Mouse (Mus musculus): ENCODE results near the gene Gtpbp4. TPM values are rescaled to one million over a fixed set of nuclear protein-coding genes. Genes with fewer than 3 reads are reported as not detected.

The Gtpbp4 gene
- polyA plus RNA-seq (2012; rRNA removed) = 9.9 and 11.1 TPM in 2 replicates

DNA sequence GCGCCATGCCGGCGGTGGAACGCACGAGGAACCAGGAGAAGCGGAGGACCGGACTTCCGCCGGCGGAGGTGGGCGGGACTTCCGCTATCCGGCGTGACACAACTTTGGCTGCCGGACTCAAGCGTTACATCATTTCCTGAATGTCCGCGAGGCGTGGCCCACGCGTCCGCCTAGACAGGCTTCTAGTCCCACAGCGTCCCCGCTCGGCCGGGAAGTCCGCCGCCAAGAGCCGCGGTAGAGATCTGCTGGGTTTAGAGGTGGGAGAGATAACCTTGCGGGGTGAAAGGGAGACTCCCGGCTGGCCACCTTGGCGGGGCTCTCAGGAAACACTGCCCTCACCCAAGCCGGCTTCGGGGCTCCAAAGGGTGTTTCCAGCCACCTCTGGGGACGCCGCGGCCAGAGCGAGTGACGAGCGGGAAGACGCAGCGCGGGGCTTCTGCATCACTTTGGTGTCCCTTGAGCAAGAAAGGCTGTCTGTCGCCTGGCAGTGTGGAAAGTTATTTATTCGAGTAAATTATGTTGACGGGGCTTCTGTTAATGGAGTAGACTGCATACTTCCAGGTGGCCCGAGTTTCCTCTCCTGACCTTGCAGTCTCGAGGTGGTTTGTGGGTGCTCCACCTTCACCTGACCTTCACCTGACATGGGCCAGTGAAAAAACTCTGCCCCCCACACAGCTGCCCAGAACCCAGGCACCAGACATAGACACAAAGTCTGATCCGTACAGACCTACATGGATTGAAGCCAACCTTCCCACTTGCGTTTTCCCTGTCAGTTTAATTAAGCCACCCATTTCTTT lies at the start of gene Gtpbp4:
Gene Gtpbp4 (minus strand): TSS at position 94 of the 797 bp plus-strand sequence.
- Histone ChIP-seq H3K4me1 (ENCODE audit: control insufficient read depth, insufficient read depth, low read length) (peaks cover 2% of the 10 kb centered on the region), H3K36me3 (ENCODE audit: control insufficient read depth, insufficient read depth, low read length) (no peaks in the 10 kb centered on the region), H3K4me3 (ENCODE audit: control insufficient read depth, low read depth, low read length) (peak within 1 kb of the TSS; percentile 98), H3K27ac (ENCODE audit: control insufficient read depth, insufficient read depth, low read depth, low read length) (peak within 1 kb of the TSS; percentile 82), H3K27me3 (ENCODE audit: control insufficient read depth, insufficient read depth, low read length) (no peaks in the 10 kb centered on the region)
- TF ChIP-seq CTCF (IDR thresholded peaks at IDR 0.05; ENCODE audit: control insufficient read depth, insufficient read depth, insufficient replicate concordance, low read depth, low read length) (peak; percentile 45; the same call in 1 of the 2 replicates), POLR2A (IDR thresholded peaks at IDR 0.05; ENCODE audit: control insufficient read depth, low read depth, low read length) (peak; percentile 87)

DNA sequence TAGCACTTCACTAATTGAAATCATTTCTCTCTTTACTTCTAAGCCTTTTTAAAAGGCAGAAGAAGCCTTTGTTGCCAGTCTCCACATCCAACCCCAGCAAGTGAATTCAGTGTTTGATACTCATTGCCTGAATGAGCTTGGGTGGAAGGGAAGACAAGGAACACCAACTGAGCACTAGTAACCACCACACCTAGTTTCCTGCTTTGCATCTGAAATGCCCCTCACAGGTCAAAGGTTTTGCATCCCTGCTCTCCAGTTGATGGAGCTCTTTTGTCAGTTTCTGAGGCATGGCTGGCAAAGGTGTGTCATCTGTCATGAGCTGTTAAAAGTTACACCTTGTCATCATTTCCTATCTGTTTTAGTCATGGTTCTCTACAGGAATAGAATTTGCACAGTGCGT lies 48.8 kb upstream of the Gtpbp4 start:
- H3K27ac ChIP-seq (ENCODE audit: control insufficient read depth, insufficient read depth, low read depth, low read length) = no peak overlapping the region
- H3K4me3 ChIP-seq (ENCODE audit: control insufficient read depth, low read depth, low read length) = no peak overlapping the region
- H3K27me3 ChIP-seq (ENCODE audit: control insufficient read depth, insufficient read depth, low read length) = no peaks in the 10 kb centered on the region
- H3K36me3 ChIP-seq (ENCODE audit: control insufficient read depth, insufficient read depth, low read length) = no peaks in the 10 kb centered on the region
- no peak for TF ChIP-seq CTCF (IDR thresholded peaks at IDR 0.05; ENCODE audit: control insufficient read depth, insufficient read depth, insufficient replicate concordance, low read depth, low read length)
- no peak for TF ChIP-seq POLR2A (IDR thresholded peaks at IDR 0.05; ENCODE audit: control insufficient read depth, low read depth, low read length)
- no peaks in the 10 kb centered on the region for H3K4me1 ChIP-seq (ENCODE audit: control insufficient read depth, insufficient read depth, low read length)

GRCm38 (mm10) chr13:9043289-9044049 lies 47.6 kb upstream of the Gtpbp4 start:
- Histone ChIP-seq H3K4me3 (ENCODE audit: control insufficient read depth, low read depth, low read length) (no peak overlapping the region), H3K4me1 (ENCODE audit: control insufficient read depth, insufficient read depth, low read length) (no peaks in the 10 kb centered on the region), H3K27ac (ENCODE audit: control insufficient read depth, insufficient read depth, low read depth, low read length) (no peak overlapping the region), H3K27me3 (ENCODE audit: control insufficient read depth, insufficient read depth, low read length) (no peaks in the 10 kb centered on the region), H3K36me3 (ENCODE audit: control insufficient read depth, insufficient read depth, low read length) (no peaks in the 10 kb centered on the region)
- TF ChIP-seq CTCF (IDR thresholded peaks at IDR 0.05; ENCODE audit: control insufficient read depth, insufficient read depth, insufficient replicate concordance, low read depth, low read length) (no peak), POLR2A (IDR thresholded peaks at IDR 0.05; ENCODE audit: control insufficient read depth, low read depth, low read length) (no peak)

- H3K36me3 ChIP-seq (ENCODE audit: control insufficient read depth, insufficient read depth, low read length) = no peaks in the 10 kb centered on the region
- no peak overlapping the region for H3K4me3 ChIP-seq (ENCODE audit: control insufficient read depth, low read depth, low read length)
- H3K27ac ChIP-seq (ENCODE audit: control insufficient read depth, insufficient read depth, low read depth, low read length) = no peak overlapping the region
- no peaks in the 10 kb centered on the region for H3K27me3 ChIP-seq (ENCODE audit: control insufficient read depth, insufficient read depth, low read length)
- no peaks in the 10 kb centered on the region for H3K4me1 ChIP-seq (ENCODE audit: control insufficient read depth, insufficient read depth, low read length)
- TF ChIP-seq CTCF (IDR thresholded peaks at IDR 0.05; ENCODE audit: control insufficient read depth, insufficient read depth, insufficient replicate concordance, low read depth, low read length) (no peak), POLR2A (IDR thresholded peaks at IDR 0.05; ENCODE audit: control insufficient read depth, low read depth, low read length) (no peak)
These were observed 44.7 kb upstream of the Gtpbp4 start for GRCm38 (mm10) chr13:9040626-9041025.

- Histone ChIP-seq H3K27me3 (ENCODE audit: control insufficient read depth, insufficient read depth, low read length) (no peaks in the 10 kb centered on the region), H3K36me3 (ENCODE audit: control insufficient read depth, insufficient read depth, low read length) (no peaks in the 10 kb centered on the region), H3K4me1 (ENCODE audit: control insufficient read depth, insufficient read depth, low read length) (no peaks in the 10 kb centered on the region), H3K4me3 (ENCODE audit: control insufficient read depth, low read depth, low read length) (no peak overlapping the region), H3K27ac (ENCODE audit: control insufficient read depth, insufficient read depth, low read depth, low read length) (no peak overlapping the region)
- no peak for TF ChIP-seq POLR2A (IDR thresholded peaks at IDR 0.05; ENCODE audit: control insufficient read depth, low read depth, low read length)
- no peak for TF ChIP-seq CTCF (IDR thresholded peaks at IDR 0.05; ENCODE audit: control insufficient read depth, insufficient read depth, insufficient replicate concordance, low read depth, low read length)
These were observed 36.2 kb upstream of the Gtpbp4 start for GRCm38 (mm10) chr13:9031996-9032661.

DNA sequence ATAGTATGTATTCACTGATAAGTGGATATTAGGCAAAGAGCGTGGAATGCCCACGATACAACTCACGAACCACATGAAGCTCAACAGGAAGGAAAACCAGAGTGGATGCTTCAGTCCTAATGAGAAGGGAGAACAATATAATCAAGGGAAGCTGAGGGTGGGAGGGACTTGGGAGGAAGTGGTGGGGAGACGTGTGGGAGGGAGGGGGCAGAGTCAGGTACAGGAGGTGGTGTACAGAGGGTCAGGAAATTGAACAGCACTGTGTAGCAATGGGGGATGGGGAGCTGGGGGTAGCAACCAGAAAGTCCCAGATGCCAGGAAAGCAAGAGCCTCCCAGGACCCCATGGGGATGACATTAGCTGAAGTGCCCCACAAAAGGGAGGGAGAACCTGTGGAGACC lies 34.5 kb upstream of the Gtpbp4 start:
- Histone ChIP-seq H3K36me3 (ENCODE audit: control insufficient read depth, insufficient read depth, low read length) (no peaks in the 10 kb centered on the region), H3K27me3 (ENCODE audit: control insufficient read depth, insufficient read depth, low read length) (no peaks in the 10 kb centered on the region), H3K4me1 (ENCODE audit: control insufficient read depth, insufficient read depth, low read length) (no peaks in the 10 kb centered on the region), H3K27ac (ENCODE audit: control insufficient read depth, insufficient read depth, low read depth, low read length) (no peak overlapping the region), H3K4me3 (ENCODE audit: control insufficient read depth, low read depth, low read length) (no peak overlapping the region)
- TF ChIP-seq CTCF (IDR thresholded peaks at IDR 0.05; ENCODE audit: control insufficient read depth, insufficient read depth, insufficient replicate concordance, low read depth, low read length) (no peak), POLR2A (IDR thresholded peaks at IDR 0.05; ENCODE audit: control insufficient read depth, low read depth, low read length) (no peak)

DNA sequence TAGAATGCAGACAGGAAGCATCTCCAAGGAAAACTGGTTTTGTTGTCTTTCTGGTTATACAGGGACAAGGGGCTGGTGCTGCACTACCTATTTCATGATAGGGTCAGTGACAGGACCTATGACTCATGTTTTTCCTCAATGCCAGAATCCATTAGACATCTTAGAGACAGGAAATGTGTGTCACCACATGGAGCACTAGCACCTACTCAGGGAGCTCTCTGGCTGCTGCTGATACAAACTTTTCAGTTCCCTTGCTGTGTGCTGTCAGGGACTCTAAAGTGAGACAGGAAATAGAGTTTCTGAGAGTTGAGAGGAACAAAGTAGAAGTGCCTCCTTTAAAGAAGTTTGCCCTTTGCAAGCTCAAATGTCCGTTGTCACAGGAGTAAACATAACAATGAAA lies 31.4 kb upstream of the Gtpbp4 start:
- Histone ChIP-seq H3K4me1 (ENCODE audit: control insufficient read depth, insufficient read depth, low read length) (no peaks in the 10 kb centered on the region), H3K4me3 (ENCODE audit: control insufficient read depth, low read depth, low read length) (no peak overlapping the region), H3K27me3 (ENCODE audit: control insufficient read depth, insufficient read depth, low read length) (no peaks in the 10 kb centered on the region), H3K27ac (ENCODE audit: control insufficient read depth, insufficient read depth, low read depth, low read length) (no peak overlapping the region), H3K36me3 (ENCODE audit: control insufficient read depth, insufficient read depth, low read length) (no peaks in the 10 kb centered on the region)
- TF ChIP-seq CTCF (IDR thresholded peaks at IDR 0.05; ENCODE audit: control insufficient read depth, insufficient read depth, insufficient replicate concordance, low read depth, low read length) (no peak), POLR2A (IDR thresholded peaks at IDR 0.05; ENCODE audit: control insufficient read depth, low read depth, low read length) (no peak)
